Mouse (Mus musculus) forebrain, embryonic 16.5 days (tissue): ENCODE results near the gene Use1. TPM values are rescaled to one million over a fixed set of nuclear protein-coding genes. Genes with fewer than 3 reads are reported as not detected.

Experiments
- ATAC-seq: fragments of 200-750 bp; cut with Nextera tagmentation; 2 replicates; pipeline ENCODE4 v1.8.0; 2017; ENCODE audit warnings: mild to moderate bottlenecking, moderate library complexity
- H3K27ac ChIP-seq: fragments of 300-500 bp; sonication (generic); 2 replicates; pipeline ENCODE4 v1.5.1; 2014; ENCODE audit warnings: low read length, control low read depth
- H3K27me3 ChIP-seq: fragments of 300-500 bp; sonication (generic); replicated peaks from 2 replicates; pipeline ENCODE4 v1.6.1; 2014; ENCODE audit warnings: low read length; ENCODE audit not compliant: control insufficient read depth, insufficient read depth
- H3K36me3 ChIP-seq: fragments of 300-500 bp; sonication (generic); 2 replicates; pipeline ENCODE4 v1.6.1; 2014; ENCODE audit not compliant: control insufficient read depth, insufficient read depth
- H3K4me1 ChIP-seq: fragments of 300-500 bp; sonication (generic); replicated peaks from 2 replicates; pipeline ENCODE4 v1.6.1; 2014; ENCODE audit warnings: low read length; ENCODE audit not compliant: control insufficient read depth, insufficient read depth
- H3K4me2 ChIP-seq: fragments of 300-500 bp; sonication (generic); 2 replicates; pipeline ENCODE4 v1.6.1; 2014; ENCODE audit warnings: mild to moderate bottlenecking, low read length, control low read depth
- H3K4me3 ChIP-seq: fragments of 300-500 bp; sonication (generic); replicated peaks from 2 replicates; pipeline ENCODE4 v1.5.1; 2014; ENCODE audit warnings: mild to moderate bottlenecking, low read length, control low read depth
- H3K9ac ChIP-seq: fragments of 300-500 bp; sonication (generic); replicated peaks from 2 replicates; pipeline ENCODE4 v1.6.1; 2014; ENCODE audit warnings: low read depth, low read length, control low read depth
- H3K9me3 ChIP-seq: fragments of 300-500 bp; sonication (generic); 2 replicates; pipeline ENCODE4 v1.6.1; 2016; ENCODE audit warnings: low read length; ENCODE audit not compliant: control insufficient read depth
- WGBS: fragments of 180-500 bp; shearing (Covaris S2); extraction: QIAGEN DNeasy Blood & Tissue Kit; methylation state at CpG from one replicate; pipeline ENCODE4 v1.1.7; 2014; 5-methylcytosine and 5-hydroxymethylcytosine counted together
- polyA plus RNA-seq: library from polyadenylated mRNA; unstranded; fragments of >200 nt; fragmentation: Nextera tagmentation; extraction: Ambion mirVana; gene quantifications from 2 replicates; pipeline ENCODE4 v1.2.1, GENCODE M21; 2015

Use1 gene
- polyA plus RNA-seq, 1 experiment from 2014 or later, result 115 TPM

- H3K4me2 ChIP-seq, result peak overlapping the region; percentile 90
- no peaks in the 10 kb centered on the region for H3K27me3 ChIP-seq
- H3K36me3 ChIP-seq, result no peaks in the 10 kb centered on the region
- under 1% methylated on average over 55 of the region's 55 CpGs for WGBS
- peak; percentile 72 for ATAC-seq
- peaks cover 14% of the 10 kb centered on the region for H3K4me1 ChIP-seq
- H3K4me3 ChIP-seq, result peak overlapping the region; percentile 52
- H3K9ac ChIP-seq, result peak overlapping the region; percentile 52
- no peaks in the 10 kb centered on the region for H3K9me3 ChIP-seq
- no peak overlapping the region for H3K27ac ChIP-seq
Measured at GRCm38 (mm10) chr8:71406099-71407015, 39.7 kb downstream of the Use1 start.

GRCm38 (mm10) chr8:71407441-71407840 is 40.8 kb downstream of the Use1 start:
- H3K4me2 ChIP-seq, result no peak overlapping the region

GRCm38 (mm10) chr8:71408231-71408630 is 41.6 kb downstream of the Use1 start:
- Histone ChIP-seq H3K9me3 (no peaks in the 10 kb centered on the region), H3K4me1 (peaks cover 14% of the 10 kb centered on the region), H3K9ac (no peak overlapping the region), H3K4me3 (no peak overlapping the region), H3K4me2 (no peak overlapping the region), H3K27me3 (no peaks in the 10 kb centered on the region), H3K36me3 (no peaks in the 10 kb centered on the region), H3K27ac (no peak overlapping the region)
- no peak for ATAC-seq
- WGBS, result 96% methylated on average over 4 of the region's 4 CpGs

More at GRCm38 (mm10) chr8:71407441-71407840, 40.8 kb downstream of the Use1 start:
- no peak for ATAC-seq
- Histone ChIP-seq H3K4me1 (peaks cover 14% of the 10 kb centered on the region), H3K36me3 (no peaks in the 10 kb centered on the region), H3K27me3 (no peaks in the 10 kb centered on the region), H3K27ac (no peak overlapping the region), H3K9me3 (no peaks in the 10 kb centered on the region), H3K9ac (no peak overlapping the region), H3K4me3 (no peak overlapping the region)
- WGBS, result 88% methylated on average over 14 of the region's 14 CpGs

- Histone ChIP-seq H3K27me3 (no peaks in the 10 kb centered on the region), H3K4me1 (peaks cover 5% of the 10 kb centered on the region), H3K36me3 (no peaks in the 10 kb centered on the region), H3K4me2 (no peak overlapping the region), H3K9me3 (no peaks in the 10 kb centered on the region), H3K27ac (no peak overlapping the region), H3K9ac (no peak overlapping the region), H3K4me3 (no peak overlapping the region)
- ATAC-seq, result no peak
- WGBS, result 52% methylated on average over 11 of the region's 11 CpGs
Measured at GRCm38 (mm10) chr8:71411535-71412273, 45.1 kb downstream of the Use1 start.

Other genes with a start within 250 kb of the Use1 start
- 19.8 and 23.9 TPM in 2 replicates for gene Myo9b, start 94.1 kb upstream of the Use1 start, polyA plus RNA-seq
- 53.2 and 56.0 TPM in 2 replicates for gene Haus8, start 93.9 kb upstream of the Use1 start, polyA plus RNA-seq
- 7.8 and 8.0 TPM in 2 replicates for gene Ocel1, start 4.5 kb downstream of the Use1 start, polyA plus RNA-seq
- gene Nr2f6, start 15.1 kb downstream of the Use1 start, polyA plus RNA-seq, result 11.8 and 13.2 TPM in 2 replicates
- 6.1 and 6.9 TPM in 2 replicates for gene Ushbp1, start 29.0 kb downstream of the Use1 start, polyA plus RNA-seq
- 103 and 105 TPM in 2 replicates for gene Babam1, start 30.0 kb downstream of the Use1 start, polyA plus RNA-seq
- gene Ankle1, start 39.2 kb downstream of the Use1 start, polyA plus RNA-seq, result 12.3 and 18.9 TPM in 2 replicates
- gene Abhd8, start 96.8 kb downstream of the Use1 start, polyA plus RNA-seq, result 113 and 127 TPM in 2 replicates
- gene Mrpl34, start 98.1 kb downstream of the Use1 start, polyA plus RNA-seq, result 173 and 178 TPM in 2 replicates
- 218 and 236 TPM in 2 replicates for gene Dda1, start 102.4 kb downstream of the Use1 start, polyA plus RNA-seq
- 4.1 and 4.4 TPM in 2 replicates for gene Ano8, start 119.1 kb downstream of the Use1 start, polyA plus RNA-seq
- gene Gtpbp3, start 121.3 kb downstream of the Use1 start, polyA plus RNA-seq, result 12.1 and 12.6 TPM in 2 replicates
- 3.5 and 4.4 TPM in 2 replicates for gene Plvap, start 144.9 kb downstream of the Use1 start, polyA plus RNA-seq
- gene Ccdc194, start 158.9 kb downstream of the Use1 start, polyA plus RNA-seq, result 0.26 TPM in 1 of 2 replicates, not detected in the other
- gene Bst2, start 170.6 kb downstream of the Use1 start, polyA plus RNA-seq, result 4.7 and 7.5 TPM in 2 replicates
- gene Mvb12a, start 176.1 kb downstream of the Use1 start, polyA plus RNA-seq, result 52.8 and 65.3 TPM in 2 replicates
- gene Tmem221, start 192.0 kb downstream of the Use1 start, polyA plus RNA-seq, result 0.15 and 0.16 TPM in 2 replicates
- gene Nxnl1, start 199.8 kb downstream of the Use1 start, polyA plus RNA-seq, result not detected in 2 replicates
- gene Slc27a1, start 202.0 kb downstream of the Use1 start, polyA plus RNA-seq, result 74.6 and 75.9 TPM in 2 replicates
- gene Pgls, start 225.3 kb downstream of the Use1 start, polyA plus RNA-seq, result 167 and 189 TPM in 2 replicates
- gene Fam129c, start 230.8 kb downstream of the Use1 start, polyA plus RNA-seq, result 6.2 and 8.4 TPM in 2 replicates
- 60.4 and 63.6 TPM in 2 replicates for gene Colgalt1, start 244.2 kb downstream of the Use1 start, polyA plus RNA-seq